ENCODE assay signal across 17 mouse cellular contexts in the genomic region with DNA sequence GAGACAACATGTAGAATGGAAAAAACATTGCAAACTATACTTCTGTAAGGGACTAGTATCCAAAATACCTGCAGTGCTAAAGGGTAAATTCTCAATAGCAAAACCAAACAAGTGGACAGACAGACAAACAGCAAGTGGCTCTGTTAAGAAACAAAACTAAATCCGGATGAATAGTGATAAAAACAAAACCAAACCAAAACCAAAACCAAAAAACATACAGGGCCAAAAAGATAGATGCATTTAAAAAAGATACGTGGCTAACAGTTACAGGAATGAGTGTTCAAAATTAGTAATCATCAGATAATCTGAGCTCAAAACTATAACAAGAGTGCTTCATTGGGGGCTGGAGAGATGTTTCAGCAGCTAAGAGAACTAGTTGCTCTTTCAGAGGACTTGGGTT. TPM values are rescaled to one million over a fixed set of nuclear protein-coding genes. Genes with fewer than 3 reads are reported as not detected.
A peak's percentile ranks its signal among the peaks of the same experiment; 100 is the strongest.
DNase-seq lines count a peak whose midpoint lies in the region; ATAC-seq lines count a peak whose summit lies in the region.
"Had no signal": no experiment of that assay in that cellular context is flagged by ENCODE, and none has a peak within 500 bp of the region (broad histone marks: within the 10 kb centered on the region; RNA-seq: fewer than 3 reads in every experiment).

No protein-coding gene starts in this region.

- no peak for DNase-seq in cerebellum, adult 9-10 months
- no peak for DNase-seq in spleen, postnatal 10 days (ENCODE audit: low spot score in 2 of 2)
- DNase-seq: adrenal gland, adult 8-10 months; adrenal gland, postnatal 14 days; adrenal gland, postnatal 36 days; cerebellum, adult 11-12 months; cerebellum, adult 2 months; cerebellum, adult 9-11 months; cerebellum, postnatal 14 days; cerebellum, postnatal 36 days; embryo, embryonic 11 days had no signal

- peak; percentile 74 for ATAC-seq in CD4-positive, CD25-positive, alpha-beta regulatory T cell, adult 4 months
- ATAC-seq in activated CD4-positive, CD25-positive, alpha-beta regulatory T cell, adult 4 months, result peak; percentile 40
- peak; percentile 77 for ATAC-seq in inflammation-experienced regulatory T-cells, adult 6 months
- ATAC-seq: forebrain, embryonic 14.5 days; forebrain, embryonic 16.5 days had no signal

RNA-seq across cellular contexts. Expression of gene Efhc1, which starts 18.2 kb away (rescaled TPM):
- polyA plus RNA-seq in CD4-positive, CD25-positive, alpha-beta regulatory T cell, adult 4 months (2017; shearing (Covaris generic)), result 1 to 10 TPM in 1 of 2 experiments, under 1 TPM in 1; 0.54 to 1.2 TPM
- 1 to 10 TPM in 1 of 2 experiments, under 1 TPM in 1; 0.65 to 1.3 TPM for polyA plus RNA-seq in activated CD4-positive, CD25-positive, alpha-beta regulatory T cell, adult 4 months (2017; shearing (Covaris generic))
- under 1 TPM; 0.47 to 0.87 (median 0.70) TPM for polyA plus RNA-seq in inflammation-experienced regulatory T-cells, adult 6 months (2017; shearing (Covaris generic))
- polyA plus RNA-seq: erythroblast, embryonic 14.5 days had no signal
